Mouse (Mus musculus): ENCODE data around the gene Pln. TPM values are rescaled to one million over a fixed set of nuclear protein-coding genes. Genes with fewer than 3 reads are reported as not detected.

The Pln gene
- polyA plus RNA-seq, 1 experiment from 2014 or later, result 6.4 TPM

DNA sequence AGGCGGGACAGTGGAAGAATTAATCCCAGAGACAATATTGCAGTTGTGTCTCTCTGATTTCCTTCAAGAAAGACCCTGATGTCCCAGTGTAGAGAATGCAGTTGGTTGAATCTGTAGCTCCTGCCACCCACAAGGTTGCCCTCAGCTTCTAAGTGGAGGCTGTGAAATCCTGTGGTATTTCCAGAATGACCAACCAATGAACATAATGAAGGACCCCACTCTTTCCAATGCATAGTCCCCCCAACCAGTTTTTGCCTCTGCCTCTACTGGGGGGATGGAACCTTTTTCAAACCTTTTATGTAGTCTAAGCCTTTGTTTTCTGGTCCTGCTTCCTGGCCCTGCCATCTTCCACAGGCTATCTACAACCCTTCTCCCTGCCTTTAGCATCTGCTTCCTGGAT, 47.4 kb downstream of the Pln start:
- no peak overlapping the region for H3K4me2 ChIP-seq (replicated peaks; ENCODE audit: low read depth)
- H3K27ac ChIP-seq (ENCODE audit: low read depth, low read length), result no peak overlapping the region
- no peaks in the 10 kb centered on the region for H3K36me3 ChIP-seq (ENCODE audit: control insufficient read depth, insufficient read depth)
- H3K9me3 ChIP-seq (ENCODE audit: control insufficient read depth), result no peaks in the 10 kb centered on the region
- ATAC-seq, result no peak
- no peaks in the 10 kb centered on the region for H3K27me3 ChIP-seq (replicated peaks; ENCODE audit: control insufficient read depth, insufficient read depth, low read length)
- TF ChIP-seq CTCF (IDR thresholded peaks at IDR 0.05; ENCODE audit: low read depth), result no peak
- no peak overlapping the region for H3K9ac ChIP-seq (ENCODE audit: low read depth, low read length)
- no peaks in the 10 kb centered on the region for H3K4me1 ChIP-seq (replicated peaks; ENCODE audit: control insufficient read depth, insufficient read depth, low read length)
- H3K4me3 ChIP-seq (ENCODE audit: low read depth, low read length), result no peak overlapping the region
- WGBS, result 95% methylated on average over 1 of the region's 1 CpGs

DNA sequence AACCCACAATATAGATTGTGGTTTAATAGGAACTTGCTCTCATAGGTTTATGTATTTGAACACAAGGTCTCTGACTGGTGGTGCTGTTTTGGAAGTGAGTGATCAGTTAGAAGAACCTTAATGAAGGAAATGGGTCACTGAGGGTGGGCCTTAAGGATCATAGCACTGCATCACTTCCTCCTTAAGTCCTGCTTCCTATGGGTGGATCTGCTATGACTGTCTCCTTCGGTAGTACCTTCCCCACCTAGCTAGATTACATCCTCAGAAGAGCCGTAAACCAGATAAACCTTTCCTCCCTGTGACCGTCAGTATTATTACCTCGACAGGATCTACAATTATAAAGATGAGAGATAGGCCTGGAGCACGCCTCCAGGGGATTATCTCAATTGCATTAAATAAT, 48.0 kb downstream of the Pln start:
- H3K9me3 ChIP-seq (ENCODE audit: control insufficient read depth), result no peaks in the 10 kb centered on the region
- H3K27ac ChIP-seq (ENCODE audit: low read depth, low read length), result no peak overlapping the region
- no peak overlapping the region for H3K4me2 ChIP-seq (replicated peaks; ENCODE audit: low read depth)
- no peak for ATAC-seq
- no peak for TF ChIP-seq CTCF (IDR thresholded peaks at IDR 0.05; ENCODE audit: low read depth)
- no peaks in the 10 kb centered on the region for H3K4me1 ChIP-seq (replicated peaks; ENCODE audit: control insufficient read depth, insufficient read depth, low read length)
- H3K27me3 ChIP-seq (replicated peaks; ENCODE audit: control insufficient read depth, insufficient read depth, low read length), result no peaks in the 10 kb centered on the region
- H3K4me3 ChIP-seq (ENCODE audit: low read depth, low read length), result no peak overlapping the region
- H3K36me3 ChIP-seq (ENCODE audit: control insufficient read depth, insufficient read depth), result no peaks in the 10 kb centered on the region
- no peak overlapping the region for H3K9ac ChIP-seq (ENCODE audit: low read depth, low read length)
- WGBS, result 40% methylated on average over 5 of the region's 5 CpGs

DNA sequence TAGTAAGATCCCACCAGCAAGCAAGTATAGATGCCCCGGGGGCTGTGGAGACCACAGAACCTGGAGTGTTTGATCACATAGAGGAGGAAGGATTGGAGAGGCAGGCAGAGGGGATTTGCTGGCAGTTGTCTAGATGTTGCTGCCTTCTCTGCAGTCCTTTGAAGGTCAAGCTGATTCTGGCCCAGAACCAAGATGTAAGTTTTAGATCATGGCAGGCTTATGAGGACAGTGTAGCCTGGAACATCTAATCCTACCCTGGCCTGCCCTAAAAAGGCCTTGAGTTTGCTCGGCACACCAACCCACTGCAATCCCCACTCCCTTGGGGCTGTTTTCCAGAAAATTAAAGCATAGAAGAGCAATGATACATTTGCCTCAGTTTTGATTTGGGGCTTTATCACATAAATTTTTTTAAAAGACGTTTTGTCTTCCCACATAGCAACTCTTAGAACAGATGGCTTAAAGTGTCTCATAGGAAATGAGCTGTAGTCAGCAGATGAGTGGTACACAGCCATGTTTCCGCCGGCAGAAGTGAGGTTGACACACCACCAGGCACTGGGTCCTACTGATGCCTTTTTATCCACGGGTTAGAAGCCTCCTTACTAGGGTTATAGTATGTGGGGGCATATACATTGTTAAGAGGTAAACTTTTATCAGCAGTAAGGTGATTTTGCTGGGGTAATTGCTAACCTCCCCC, 50.9 kb downstream of the Pln start:
- ATAC-seq, result no peak

DNA sequence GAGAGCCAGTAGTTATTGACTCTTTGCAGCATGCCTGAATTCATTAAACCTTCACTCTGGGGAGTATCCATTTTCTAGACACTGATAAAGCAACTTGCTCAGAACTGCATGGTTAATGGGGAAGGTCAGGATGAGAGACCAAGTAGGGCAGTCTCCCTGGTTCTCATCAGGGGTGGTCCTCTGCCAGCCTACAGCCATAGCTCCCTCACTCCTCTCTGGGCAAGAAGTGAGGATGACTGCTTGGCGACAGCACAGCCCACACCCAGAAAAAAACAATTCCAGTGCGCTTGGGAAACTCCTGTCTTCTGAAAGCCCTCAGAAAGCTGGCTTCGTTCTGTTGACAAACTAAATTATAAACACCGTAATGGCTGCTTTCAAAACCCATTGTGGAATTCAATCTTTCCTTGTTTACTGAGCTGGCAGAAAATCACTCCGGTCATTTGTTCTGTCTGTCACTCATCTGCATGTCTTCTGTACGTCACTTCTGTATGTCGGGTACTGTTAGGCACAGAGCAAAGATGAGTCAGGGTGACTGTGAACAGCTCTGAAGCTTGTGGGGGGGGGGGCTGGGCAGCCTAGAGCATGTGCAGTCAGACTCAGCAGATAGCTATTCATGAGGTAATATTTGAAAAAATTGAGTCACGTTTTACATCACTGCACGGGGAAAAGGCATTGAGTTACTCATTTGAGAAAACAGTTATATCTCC, 57.6 kb downstream of the Pln start:
- H3K4me1 ChIP-seq (replicated peaks; ENCODE audit: control insufficient read depth, insufficient read depth, low read length), result no peaks in the 10 kb centered on the region
- ATAC-seq, result no peak
- H3K9ac ChIP-seq (ENCODE audit: low read depth, low read length), result no peak overlapping the region
- H3K27ac ChIP-seq (ENCODE audit: low read depth, low read length), result no peak overlapping the region
- H3K9me3 ChIP-seq (ENCODE audit: control insufficient read depth), result no peaks in the 10 kb centered on the region
- TF ChIP-seq CTCF (IDR thresholded peaks at IDR 0.05; ENCODE audit: low read depth), result no peak
- H3K36me3 ChIP-seq (ENCODE audit: control insufficient read depth, insufficient read depth), result no peaks in the 10 kb centered on the region
- H3K4me3 ChIP-seq (ENCODE audit: low read depth, low read length), result no peak overlapping the region
- no peak overlapping the region for H3K4me2 ChIP-seq (replicated peaks; ENCODE audit: low read depth)
- no peaks in the 10 kb centered on the region for H3K27me3 ChIP-seq (replicated peaks; ENCODE audit: control insufficient read depth, insufficient read depth, low read length)
- 69% methylated on average over 9 of the region's 9 CpGs for WGBS

More for the DNA sequence above, 50.9 kb downstream of the Pln start:
- Histone ChIP-seq H3K4me2 (replicated peaks; ENCODE audit: low read depth) (no peak overlapping the region), H3K4me1 (replicated peaks; ENCODE audit: control insufficient read depth, insufficient read depth, low read length) (no peaks in the 10 kb centered on the region), H3K4me3 (ENCODE audit: low read depth, low read length) (no peak overlapping the region), H3K9ac (ENCODE audit: low read depth, low read length) (no peak overlapping the region), H3K27ac (ENCODE audit: low read depth, low read length) (no peak overlapping the region), H3K27me3 (replicated peaks; ENCODE audit: control insufficient read depth, insufficient read depth, low read length) (no peaks in the 10 kb centered on the region), H3K36me3 (ENCODE audit: control insufficient read depth, insufficient read depth) (no peaks in the 10 kb centered on the region), H3K9me3 (ENCODE audit: control insufficient read depth) (no peaks in the 10 kb centered on the region)
- WGBS, result 76% methylated on average over 6 of the region's 6 CpGs
- TF ChIP-seq CTCF (IDR thresholded peaks at IDR 0.05; ENCODE audit: low read depth), result no peak

Other genes with a start within 250 kb of the Pln start
- gene Cep85l, start 42.3 kb downstream of the Pln start, polyA plus RNA-seq (2015; fragmentation: Nextera tagmentation; extraction: Ambion mirVana), result 1.5 and 1.9 TPM in 2 replicates